Mouse (Mus musculus) heart, embryonic 14.5 days (tissue): Measurements from ENCODE around the gene Hist1h2bn. TPM values are rescaled to one million over a fixed set of nuclear protein-coding genes. Genes with fewer than 3 reads are reported as not detected.
A peak's percentile ranks its signal among the peaks of the same experiment; 100 is the strongest.
"Not testable (repeated sequence)": the region's sequence is repeated elsewhere in the genome, so short reads cannot be mapped to it uniquely, and the experiment has no call there.

ENCODE experiments used
- ATAC-seq: fragments of 200-750 bp; cut with Nextera tagmentation; 2 replicates; pipeline ENCODE4 v1.8.0; 2017; ENCODE audit warnings: low read depth, moderate TSS enrichment; ENCODE audit not compliant: insufficient number of reproducible peaks, insufficient read depth, low FRiP score
- H3K27ac ChIP-seq, 2 experiments: fragments of 200-500 bp in 1 of 2; fragments of 300-500 bp in 1 of 2; sonication (generic) in 1 of 2; replicated peaks in 1 of 2; 2 replicates each; pipeline ENCODE4 v1.5.1; 2012 to 2014; ENCODE audit warnings: low read depth in 2 of 2, low read length in 2 of 2, control low read depth in 1 of 2, mild to moderate bottlenecking in 1 of 2, mixed read lengths in 1 of 2; ENCODE audit not compliant: control insufficient read depth in 1 of 2, insufficient read depth in 1 of 2
- H3K27me3 ChIP-seq: fragments of 300-500 bp; sonication (generic); 2 replicates; pipeline ENCODE4 v1.6.1; 2014; ENCODE audit warnings: mild to moderate bottlenecking, low read length, control low read depth; ENCODE audit not compliant: control insufficient read depth, insufficient read depth
- H3K36me3 ChIP-seq: fragments of 300-500 bp; sonication (generic); 2 replicates; pipeline ENCODE4 v1.6.1; 2014; ENCODE audit warnings: mild to moderate bottlenecking, control low read depth, low read length, mixed read lengths; ENCODE audit not compliant: control insufficient read depth, insufficient read depth
- H3K4me1 ChIP-seq, 2 experiments: fragments of 200-500 bp in 1 of 2; fragments of 300-500 bp in 1 of 2; sonication (generic) in 1 of 2; 2 replicates each; pipeline ENCODE4 v1.6.1; 2012 to 2014; ENCODE audit warnings: low read length in 2 of 2, control low read depth in 1 of 2, mixed read lengths in 1 of 2; ENCODE audit not compliant: control insufficient read depth in 2 of 2, insufficient read depth in 2 of 2
- H3K4me2 ChIP-seq: fragments of 300-500 bp; sonication (generic); 2 replicates; pipeline ENCODE4 v1.6.1; 2014; ENCODE audit warnings: mild to moderate bottlenecking, low read length
- H3K4me3 ChIP-seq, 2 experiments: fragments of 200-500 bp in 1 of 2; fragments of 300-500 bp in 1 of 2; sonication (generic) in 1 of 2; 2 replicates each; pipeline ENCODE4 v1.5.1; 2012 to 2014; ENCODE audit warnings: low read length in 2 of 2, mild to moderate bottlenecking in 2 of 2, control low read depth in 1 of 2, low read depth in 1 of 2, moderate library complexity in 1 of 2; ENCODE audit not compliant: control insufficient read depth in 1 of 2, insufficient read depth in 1 of 2
- H3K9ac ChIP-seq: fragments of 300-500 bp; sonication (generic); 2 replicates; pipeline ENCODE4 v1.6.1; 2014; ENCODE audit warnings: mild to moderate bottlenecking, low read length
- H3K9me3 ChIP-seq: fragments of 300-500 bp; sonication (generic); 2 replicates; pipeline ENCODE4 v1.6.1; 2016; ENCODE audit warnings: low read length, control low read depth; ENCODE audit not compliant: control insufficient read depth
- WGBS: fragments of 180-500 bp; shearing (Covaris S2); extraction: QIAGEN DNeasy Blood & Tissue Kit; methylation state at CpG from one replicate; pipeline ENCODE4 v1.1.7; 2014; 5-methylcytosine and 5-hydroxymethylcytosine counted together
- polyA plus RNA-seq: library from polyadenylated mRNA; unstranded; fragments of >200 nt; fragmentation: Nextera tagmentation; extraction: Ambion mirVana; gene quantifications from 2 replicates; pipeline ENCODE4 v1.2.1, GENCODE M21; 2014

Hist1h2bn gene
- polyA plus RNA-seq, 1 experiment from 2014 or later = 2.2 TPM

DNA sequence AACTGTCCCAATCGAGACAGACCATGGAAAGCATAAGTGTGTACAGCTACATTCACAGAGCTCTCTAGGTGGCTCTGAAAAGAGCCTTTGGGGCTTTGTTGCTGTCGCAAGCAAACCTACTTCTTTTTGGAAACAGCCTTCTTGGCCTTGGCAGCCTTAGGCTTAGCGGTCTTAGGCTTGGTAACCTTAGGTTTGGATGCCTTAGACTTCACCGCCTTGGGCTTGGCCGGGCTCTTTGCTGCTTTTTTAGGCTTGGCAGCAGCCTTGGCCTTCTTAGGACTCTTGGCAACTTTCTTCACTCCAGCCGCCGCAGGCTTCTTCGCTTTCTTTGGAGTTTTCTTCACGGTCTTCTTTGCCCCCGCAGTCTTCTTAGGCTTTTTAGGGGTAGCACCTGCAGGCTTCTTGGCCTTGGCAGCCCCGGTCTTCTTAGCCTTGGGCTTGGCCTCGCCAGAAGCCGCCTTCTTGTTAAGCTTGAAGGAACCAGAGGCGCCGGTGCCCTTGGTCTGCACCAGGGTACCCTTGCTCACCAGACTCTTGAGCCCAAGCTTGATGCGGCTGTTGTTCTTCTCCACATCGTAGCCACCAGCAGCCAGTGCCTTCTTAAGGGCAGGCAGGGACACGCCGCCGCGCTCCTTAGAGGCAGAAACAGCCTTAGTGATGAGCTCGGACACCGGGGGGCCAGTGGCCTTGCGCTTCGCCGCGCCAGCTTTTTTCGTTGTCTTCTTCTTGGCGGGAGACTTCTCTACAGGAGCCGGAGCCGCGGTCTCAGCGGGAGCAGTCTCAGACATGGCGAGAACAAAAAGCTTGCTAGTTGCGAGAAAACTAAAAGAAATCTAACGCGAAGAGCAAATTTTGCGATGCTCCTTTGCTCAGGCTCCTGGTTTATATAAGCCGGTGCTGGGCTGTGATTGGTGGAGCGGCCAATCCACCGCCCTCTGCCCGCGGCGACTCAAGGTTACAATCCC is 26.1 kb downstream of the Hist1h2bn start, which contains the start of gene Hist1h1b:
Hist1h1b (minus strand) TSS at position 859 of the 965 bp plus-strand sequence.
- 1% methylated on average over 44 of the region's 44 CpGs for WGBS
- Histone ChIP-seq H3K4me2 (peak within 1 kb of the TSS; percentile 92), H3K9ac (peak within 1 kb of the TSS; percentile 84), H3K36me3 (no peaks in the 10 kb centered on the region), H3K27me3 (no peaks in the 10 kb centered on the region), H3K27ac (peak within 1 kb of the TSS; percentile 77 to 88), H3K9me3 (no peaks in the 10 kb centered on the region), H3K4me3 (peak within 1 kb of the TSS; percentile 60 to 84), H3K4me1 (peaks cover 5 to 24% of the 10 kb centered on the region in 2 experiments; a peak in 3 of 4 replicates)
- 0 out of 2 replicates have a peak, but pooled peaks have one; percentile 19 for ATAC-seq

DNA sequence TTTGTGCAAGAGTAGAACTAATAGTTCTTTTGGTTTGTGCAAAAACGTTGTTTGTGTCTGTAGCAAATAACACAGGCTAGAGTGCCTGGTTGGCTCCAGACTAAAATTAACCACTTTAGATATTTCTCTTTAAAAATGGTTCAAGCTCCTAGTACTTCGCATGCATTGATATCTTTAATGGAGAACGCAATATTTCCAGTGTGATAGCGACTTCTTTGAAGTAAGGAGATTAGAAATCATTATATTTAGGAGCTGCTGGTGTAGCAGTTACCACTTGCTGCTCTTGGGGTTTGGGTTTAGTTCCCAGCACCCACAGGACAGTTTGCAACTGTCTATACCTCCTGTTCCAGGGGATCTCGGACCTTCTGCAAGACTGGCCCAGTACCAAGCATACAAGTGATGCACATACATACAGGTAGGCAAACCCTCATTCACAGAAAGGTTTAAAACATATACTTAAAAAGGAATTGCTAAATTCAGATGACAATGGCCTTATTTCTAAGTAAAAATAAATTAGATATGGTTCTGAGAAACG is 27.2 kb downstream of the Hist1h2bn start:
- Histone ChIP-seq H3K4me3 (peak overlapping the region in 1 of 2 experiments; percentile 60; a peak in 2 of 4 replicates), H3K27me3 (no peaks in the 10 kb centered on the region)

DNA sequence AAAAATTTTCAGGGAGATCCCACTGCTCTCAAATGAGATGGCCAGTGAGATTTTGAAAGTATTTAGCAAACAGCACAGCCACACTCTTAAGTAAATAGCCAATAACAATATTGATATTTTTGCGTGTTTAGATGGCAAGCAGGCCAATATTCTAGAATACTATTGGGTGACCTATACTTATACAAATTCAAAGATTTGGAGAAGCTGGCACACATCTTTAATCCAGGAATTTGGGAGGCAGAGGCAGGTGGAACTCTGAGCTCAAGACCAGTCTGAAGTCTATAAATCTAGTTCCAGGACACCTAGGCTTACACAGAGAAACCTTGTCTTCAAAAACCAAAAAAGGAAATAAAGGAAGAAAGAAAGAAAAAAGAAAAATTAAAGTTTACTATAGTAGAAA is 27.7 kb downstream of the Hist1h2bn start:
- no peak for ATAC-seq
- Histone ChIP-seq H3K36me3 (no peaks in the 10 kb centered on the region), H3K27ac (no peak overlapping the region), H3K4me1 (peaks cover 7 to 34% of the 10 kb centered on the region in 2 experiments), H3K4me3 (no peak overlapping the region), H3K9ac (no peak overlapping the region), H3K9me3 (no peaks in the 10 kb centered on the region), H3K4me2 (no peak overlapping the region), H3K27me3 (no peaks in the 10 kb centered on the region)
- 94% methylated on average over 1 of the region's 1 CpGs for WGBS

More for the DNA sequence above, 27.2 kb downstream of the Hist1h2bn start:
- 41% methylated on average over 6 of the region's 6 CpGs for WGBS
- Histone ChIP-seq H3K9ac (peak overlapping the region; percentile 84), H3K4me2 (peak overlapping the region; percentile 92), H3K4me1 (peaks cover 6 to 29% of the 10 kb centered on the region in 2 experiments), H3K36me3 (no peaks in the 10 kb centered on the region), H3K9me3 (no peaks in the 10 kb centered on the region), H3K27ac (peak overlapping the region in 1 of 2 experiments; percentile 88; a peak in 3 of 4 replicates)
- ATAC-seq = no peak

DNA sequence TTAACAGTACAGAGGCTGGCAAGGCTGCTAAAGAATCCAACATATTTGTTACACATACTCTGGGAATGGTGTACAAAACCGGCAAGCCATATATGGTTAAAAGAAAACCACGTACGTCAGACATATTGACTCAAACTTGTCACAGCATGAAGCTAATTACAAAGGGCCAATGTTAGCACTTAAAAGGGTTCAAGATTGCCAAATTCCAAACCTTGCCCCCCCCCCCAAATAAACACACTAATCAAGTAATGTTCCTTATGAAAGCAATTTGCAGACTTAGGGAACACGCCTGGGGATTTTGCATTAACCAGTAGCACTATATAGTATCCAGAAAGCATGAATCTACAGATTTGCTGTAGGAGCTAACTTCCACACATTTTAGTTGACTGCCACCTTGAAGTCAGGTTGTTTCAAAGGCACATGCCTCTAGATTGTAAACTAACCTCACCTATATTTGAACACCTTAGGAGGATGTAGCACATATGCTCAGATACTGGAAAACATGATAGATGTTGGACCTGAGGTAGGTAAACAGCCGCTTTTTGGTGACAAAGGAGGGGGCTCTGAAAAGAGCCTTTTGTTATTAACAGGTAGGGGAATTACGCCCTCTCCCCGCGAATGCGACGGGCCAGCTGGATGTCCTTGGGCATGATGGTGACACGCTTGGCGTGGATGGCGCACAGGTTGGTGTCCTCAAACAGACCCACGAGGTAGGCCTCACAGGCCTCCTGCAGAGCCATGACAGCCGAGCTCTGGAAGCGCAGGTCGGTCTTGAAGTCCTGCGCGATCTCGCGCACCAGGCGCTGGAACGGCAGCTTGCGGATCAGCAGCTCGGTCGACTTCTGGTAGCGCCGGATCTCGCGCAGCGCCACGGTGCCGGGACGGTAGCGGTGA is 28.7 kb downstream of the Hist1h2bn start:
- WGBS = 2% methylated on average over 17 of the region's 35 CpGs
- not testable (repeated sequence) for ATAC-seq

DNA sequence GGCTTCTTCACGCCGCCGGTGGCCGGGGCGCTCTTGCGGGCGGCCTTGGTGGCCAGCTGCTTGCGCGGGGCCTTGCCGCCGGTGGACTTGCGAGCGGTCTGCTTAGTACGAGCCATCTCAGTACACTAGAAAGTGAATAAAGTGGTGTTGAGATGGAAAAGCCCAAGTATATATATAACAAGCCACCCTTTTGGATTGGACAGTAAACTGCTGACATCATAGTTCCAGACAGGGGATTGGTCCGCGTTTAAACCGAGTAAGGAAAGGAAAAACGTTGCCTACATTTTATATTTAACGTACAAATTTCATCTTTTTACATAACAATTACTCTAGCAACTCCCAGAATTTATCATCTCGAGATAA is 29.3 kb downstream of the Hist1h2bn start, which contains the start of gene Hist1h3i:
Hist1h3i (minus strand) TSS at position 116 of the 363 bp plus-strand sequence.
- peak within 1 kb of the TSS; percentile 77 for H3K4me2 ChIP-seq
- peaks cover 7 to 37% of the 10 kb centered on the region in 2 experiments for H3K4me1 ChIP-seq
- H3K9me3 ChIP-seq = no peaks in the 10 kb centered on the region
- WGBS = 0% methylated on average over 14 of the region's 20 CpGs
- peak; percentile 70 for ATAC-seq
- H3K9ac ChIP-seq = peak within 1 kb of the TSS; percentile 82
- no peaks in the 10 kb centered on the region for H3K36me3 ChIP-seq
- H3K4me3 ChIP-seq = peak within 1 kb of the TSS; percentile 44 to 52
- H3K27me3 ChIP-seq = no peaks in the 10 kb centered on the region
- peak within 1 kb of the TSS; percentile 84 to 87 for H3K27ac ChIP-seq

More for the DNA sequence above, 28.7 kb downstream of the Hist1h2bn start:
- Histone ChIP-seq H3K4me3 (peak overlapping the region; percentile 44 to 52), H3K9ac (peak overlapping the region; percentile 82), H3K27ac (peak overlapping the region; percentile 84 to 85), H3K4me1 (peaks cover 7 to 34% of the 10 kb centered on the region in 2 experiments), H3K4me2 (peak overlapping the region; percentile 77)
- H3K27me3 ChIP-seq, H3K9me3 ChIP-seq, H3K36me3 ChIP-seq: not testable (repeated sequence)

DNA sequence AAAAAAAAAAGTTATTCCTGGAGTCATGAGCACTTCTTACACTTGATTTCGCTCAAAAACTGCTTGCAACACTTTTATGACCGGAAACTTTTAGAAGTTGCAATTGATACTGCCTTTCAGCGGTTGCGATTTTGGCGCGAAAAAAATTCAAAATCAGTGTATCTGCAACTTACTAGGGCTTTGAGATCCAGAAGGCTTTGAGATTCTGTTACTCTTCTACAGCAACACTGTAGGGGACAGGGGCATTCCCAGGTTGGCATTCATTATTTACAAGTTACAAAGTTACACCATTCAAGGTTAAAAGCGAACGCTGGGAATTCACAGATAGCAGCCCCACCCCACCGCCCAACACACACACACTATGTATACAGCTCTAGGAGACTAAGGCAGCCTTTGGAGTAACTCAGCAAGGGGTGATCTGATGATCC is 29.8 kb downstream of the Hist1h2bn start:
- Histone ChIP-seq H3K27ac (peak overlapping the region; percentile 80 to 87), H3K4me3 (peak overlapping the region; percentile 16 to 44; a peak in 3 of 4 replicates), H3K9ac (peak overlapping the region; percentile 82), H3K36me3 (no peaks in the 10 kb centered on the region), H3K4me1 (peaks cover 7 to 34% of the 10 kb centered on the region in 2 experiments), H3K9me3 (no peaks in the 10 kb centered on the region), H3K4me2 (peak overlapping the region; percentile 77), H3K27me3 (no peaks in the 10 kb centered on the region)
- ATAC-seq = no peak
- WGBS = 5% methylated on average over 9 of the region's 9 CpGs
